Mouse (Mus musculus) lung, postnatal 25 days (tissue): ENCODE data around the gene Map4k4.

Experiments used
- DNase-seq: peaks from one replicate; pipeline ENCODE4 v3.0.0; 2022; ENCODE audit warnings: low spot score

Gene Map4k4

DNA sequence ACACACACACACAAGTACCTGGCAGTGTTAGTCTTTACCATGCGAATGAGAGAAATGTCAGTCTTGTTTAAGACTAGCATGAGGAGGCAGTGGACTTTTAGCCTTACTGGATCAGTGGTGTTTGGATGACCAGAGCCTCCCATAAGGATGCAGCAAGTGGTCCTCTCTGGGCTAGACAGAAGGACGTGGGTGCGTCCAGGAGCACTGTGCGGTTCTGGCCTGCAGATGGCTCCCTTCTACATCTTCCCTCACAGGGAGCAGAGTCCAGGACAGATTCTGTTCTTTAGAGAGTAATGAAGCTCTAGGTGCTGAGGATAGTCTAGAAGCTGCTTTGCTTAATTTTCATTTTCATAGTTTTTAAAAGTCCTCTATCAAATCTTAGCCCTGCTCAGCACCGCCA lies 100.2 kb downstream of the Map4k4 start:
- DNase-seq = no peak

GRCm38 (mm10) chr1:40002129-40002727 lies 101.5 kb downstream of the Map4k4 start:
- peak; percentile 48 for DNase-seq

GRCm38 (mm10) chr1:40006043-40006651 lies 105.4 kb downstream of the Map4k4 start:
- DNase-seq = no peak

DNA sequence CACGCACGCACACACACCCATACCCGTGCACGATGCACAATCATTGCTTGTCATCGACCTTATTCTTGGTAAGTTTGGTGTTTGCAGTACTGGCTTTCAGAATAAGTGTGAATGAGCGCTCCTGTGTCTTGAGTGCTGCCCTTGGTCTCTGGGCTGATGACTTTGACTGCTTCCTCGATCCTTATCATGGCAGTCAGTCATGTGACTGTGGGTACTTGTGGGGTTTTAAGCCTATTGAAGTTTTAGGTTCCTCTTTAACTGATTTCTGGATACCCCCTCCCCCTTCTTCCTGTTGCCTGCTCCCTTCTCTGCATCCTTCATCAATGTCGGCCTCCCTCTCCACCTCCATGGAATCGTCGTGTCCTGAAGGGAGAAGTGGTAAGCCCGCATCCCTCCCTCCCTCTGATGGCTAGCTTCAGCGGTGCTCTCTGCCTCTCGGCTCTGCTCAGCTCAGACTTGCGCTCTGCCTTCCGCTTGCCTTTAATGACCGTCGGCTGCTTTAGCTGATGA lies 107.3 kb downstream of the Map4k4 start:
- DNase-seq = no peak

GRCm38 (mm10) chr1:40012696-40013095 lies 112.0 kb downstream of the Map4k4 start:
- DNase-seq = no peak

DNA sequence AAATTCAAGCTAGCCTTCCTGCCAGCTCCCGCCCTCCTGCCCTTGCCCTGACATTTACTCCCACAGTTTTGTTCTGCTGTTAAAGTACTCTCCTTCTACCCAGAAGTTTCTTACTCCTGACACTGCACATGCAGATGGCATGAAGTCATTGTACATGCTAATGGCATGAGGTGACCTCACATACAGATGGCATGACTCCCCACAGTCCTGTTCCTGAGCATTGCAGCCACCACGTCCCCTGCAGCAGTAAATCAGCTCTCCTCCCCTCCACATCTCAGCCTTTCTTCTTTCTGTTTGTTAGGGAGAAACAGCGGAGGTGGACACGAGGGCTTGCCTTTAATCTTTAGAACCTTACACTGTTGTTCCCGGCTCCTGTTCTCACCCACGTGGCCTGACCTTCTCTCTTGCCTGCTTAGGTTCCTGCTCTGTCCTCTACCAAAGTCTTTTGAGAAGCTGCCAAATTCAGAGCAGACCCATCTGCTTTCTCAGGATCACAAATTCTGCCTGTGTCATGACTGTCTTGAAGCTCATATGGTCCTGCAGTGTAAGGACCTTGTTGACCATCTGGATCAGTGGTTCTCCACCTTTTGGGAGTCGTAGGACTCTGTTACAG lies 114.5 kb downstream of the Map4k4 start:
- no peak for DNase-seq

DNA sequence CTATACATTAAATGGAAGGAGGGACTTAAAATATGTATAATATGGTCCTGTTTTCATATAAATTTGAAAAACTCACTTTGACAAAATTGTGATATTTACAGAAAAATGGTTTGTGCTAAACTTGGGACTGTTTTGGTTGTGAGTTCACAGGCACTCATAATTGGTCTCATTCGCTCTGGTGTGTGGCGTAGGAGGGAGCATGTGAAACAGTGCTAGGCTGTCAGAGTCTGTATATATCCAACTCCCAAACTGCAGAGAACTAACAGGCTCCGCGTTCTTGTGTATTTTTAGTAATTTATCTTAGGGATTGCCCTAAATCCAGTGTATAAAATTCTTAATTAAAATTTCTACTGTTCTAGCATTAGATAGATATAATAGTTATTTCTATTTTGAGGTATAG lies 120.9 kb downstream of the Map4k4 start:
- no peak for DNase-seq

- DNase-seq = no peak
Observed at GRCm38 (mm10) chr1:40022472-40023135, 121.9 kb downstream of the Map4k4 start.

GRCm38 (mm10) chr1:40023206-40023605 lies 122.5 kb downstream of the Map4k4 start:
- no peak for DNase-seq

DNA sequence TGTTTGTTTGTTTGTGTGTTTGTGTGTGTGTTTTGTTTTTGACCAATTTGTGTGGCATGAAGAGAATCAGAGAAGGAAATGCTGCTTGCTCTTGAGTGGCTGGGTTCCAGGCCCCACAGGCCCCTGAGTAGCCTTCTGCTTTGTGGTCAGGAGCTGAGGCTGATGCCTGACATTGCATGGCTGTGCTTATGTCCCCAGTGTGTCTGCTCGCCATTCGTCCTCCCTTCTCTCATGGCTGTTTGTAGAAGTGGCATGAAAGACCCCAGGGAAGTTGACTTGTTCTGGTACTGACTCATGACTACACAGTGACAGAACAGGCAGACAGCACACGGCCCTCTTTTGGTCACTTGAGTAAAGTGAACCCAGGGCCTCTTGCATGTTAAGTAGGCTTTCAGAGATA lies 123.0 kb downstream of the Map4k4 start:
- no peak for DNase-seq

GRCm38 (mm10) chr1:40024554-40025320 lies 124.0 kb downstream of the Map4k4 start:
- DNase-seq = no peak

- DNase-seq = no peak
Observed at GRCm38 (mm10) chr1:40025416-40025815, 124.7 kb downstream of the Map4k4 start.

- no peak for DNase-seq
Observed at GRCm38 (mm10) chr1:40027116-40027620, 126.5 kb downstream of the Map4k4 start.

DNA sequence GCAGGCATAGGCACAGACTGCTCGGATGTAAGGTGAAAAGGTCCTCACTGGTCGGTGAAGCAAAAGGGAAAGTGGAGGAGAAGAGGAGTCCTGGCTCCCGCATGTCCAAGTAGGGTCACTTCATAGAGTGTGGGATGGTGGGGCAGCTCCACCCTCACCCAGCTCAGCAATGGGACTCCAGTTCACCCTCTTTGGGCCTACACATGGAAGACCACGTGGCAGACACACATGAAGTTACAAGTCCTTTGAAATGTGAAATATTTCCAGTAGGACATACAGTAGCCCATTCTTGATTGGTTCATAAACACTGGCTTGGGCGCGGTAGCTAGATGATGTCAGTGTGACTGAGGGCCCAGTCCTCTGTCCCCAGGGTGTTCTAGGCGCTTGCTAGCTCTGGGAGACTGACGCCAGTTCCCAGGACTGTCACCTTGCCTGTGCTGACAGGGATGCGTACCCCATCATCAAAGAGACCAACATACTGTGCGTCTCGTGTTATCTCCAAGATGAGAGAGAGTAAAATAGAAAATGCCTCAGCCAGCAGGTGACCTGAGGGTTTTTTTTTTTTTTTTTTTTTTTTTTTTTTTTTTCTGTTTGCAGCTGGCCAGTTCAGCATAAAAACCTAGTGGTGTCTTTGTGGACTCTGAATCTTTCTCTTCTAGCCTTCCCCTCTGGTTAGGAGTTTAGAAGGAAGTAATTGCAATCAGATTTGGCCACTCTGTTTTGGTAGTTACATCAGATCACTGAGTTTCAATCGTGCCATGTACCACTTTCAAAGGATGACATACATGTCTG lies 127.7 kb downstream of the Map4k4 start:
- no peak for DNase-seq

- DNase-seq = no peak
Observed at GRCm38 (mm10) chr1:40029597-40029996, 128.9 kb downstream of the Map4k4 start.

GRCm38 (mm10) chr1:40030287-40030975 lies 129.7 kb downstream of the Map4k4 start:
- DNase-seq = no peak

GRCm38 (mm10) chr1:40030976-40031356 lies 130.3 kb downstream of the Map4k4 start:
- no peak for DNase-seq

DNA sequence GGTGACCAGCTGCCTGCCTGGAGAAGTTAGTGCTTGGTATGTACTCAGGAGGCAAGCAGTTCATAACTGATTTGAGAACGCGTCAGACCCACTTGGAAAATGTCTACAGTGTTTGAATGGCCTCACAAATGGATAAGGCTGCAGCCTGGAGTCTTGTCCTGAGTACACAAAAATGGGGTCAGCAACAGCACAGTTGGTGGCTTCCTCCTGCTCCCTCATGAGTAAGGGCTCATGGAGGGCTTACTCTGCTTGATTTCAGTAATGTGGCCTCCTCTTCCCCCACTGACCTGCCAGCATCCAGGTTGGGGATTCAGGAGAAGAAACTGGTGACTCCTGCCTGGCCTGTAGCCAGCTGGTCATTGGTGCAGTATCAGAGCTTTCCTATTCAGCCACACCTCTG lies 130.9 kb downstream of the Map4k4 start:
- DNase-seq = no peak

GRCm38 (mm10) chr1:40033315-40033714 lies 132.6 kb downstream of the Map4k4 start:
- DNase-seq = no peak

- DNase-seq = no peak
Observed at GRCm38 (mm10) chr1:40033743-40034420, 133.2 kb downstream of the Map4k4 start.
